Comparison of ENCODE assay signal across 20 mouse cellular contexts in the genomic region with DNA sequence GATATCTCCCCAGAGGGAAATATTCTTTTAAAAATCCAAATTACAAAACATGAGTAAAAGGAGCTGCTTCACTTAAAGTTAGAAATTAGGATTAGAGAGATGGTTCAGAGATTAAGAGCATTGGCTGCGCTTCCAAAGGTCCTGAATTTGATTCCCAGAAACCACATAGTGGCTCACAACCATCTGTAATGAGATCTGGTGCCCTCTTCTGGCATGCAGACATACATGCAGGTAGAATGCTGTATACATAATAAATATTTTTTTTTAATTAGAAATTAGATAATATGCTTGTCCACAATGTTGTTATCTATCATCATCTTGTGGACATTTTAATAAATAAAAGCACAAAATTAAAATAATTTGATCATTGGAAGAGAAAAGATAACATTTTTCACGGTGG. TPM values are rescaled to one million over a fixed set of nuclear protein-coding genes. Genes with fewer than 3 reads are reported as not detected.
DNase-seq lines count a peak whose midpoint lies in the region; ATAC-seq and TF ChIP-seq lines count a peak whose summit lies in the region.
"Had no signal": no experiment of that assay in that cellular context is flagged by ENCODE, and none has a peak within 500 bp of the region (broad histone marks: within the 10 kb centered on the region; RNA-seq: fewer than 3 reads in every experiment).

No protein-coding gene starts in this region.

- ATAC-seq in stomach, postnatal 0 days (ENCODE audit: low FRiP score, low TSS enrichment), result no peak
- ATAC-seq: forebrain, embryonic 13.5 days; inflammation-experienced regulatory T-cells, adult 6 months had no signal

- no peaks in the 10 kb centered on the region for H3K36me3 ChIP-seq in kidney, adult 2 months (ENCODE audit: control insufficient read depth, insufficient read depth, low read length)
- no peaks in the 10 kb centered on the region for H3K36me3 ChIP-seq in E14TG2a.4 (ENCODE audit: insufficient read depth, low read length)
- no peaks in the 10 kb centered on the region for H3K36me3 ChIP-seq in stomach, postnatal 0 days (ENCODE audit: control insufficient read depth, insufficient read depth, low read length)
- H3K36me3 ChIP-seq: G1E; heart, embryonic 13.5 days; kidney, embryonic 15.5 days; limb, embryonic 13.5 days; neural tube, embryonic 13.5 days had no signal

- no peak for TF ChIP-seq EP300 in stomach, postnatal 0 days (optimal IDR thresholded peaks at IDR 0.05)

- DNase-seq in kidney, adult 2 months, result no peak
- no peak for DNase-seq in kidney, postnatal 14 days
- peak; percentile 16 for DNase-seq in lung, postnatal 36 days
- no peak for DNase-seq in lung, postnatal 25 days (ENCODE audit: low spot score)
- no peak for DNase-seq in stomach, postnatal 0 days (ENCODE audit: low spot score)
- no peak for DNase-seq in ovary, adult 18-20 months (ENCODE audit: low spot score)
- DNase-seq: adrenal gland, adult 2 months; cerebellum, postnatal 14 days; lung, adult 18-20 months had no signal

- peak; percentile 20; the same call in 1 of the 2 replicates for TF ChIP-seq CTCF in kidney, adult 2 months (conservative IDR thresholded peaks at IDR 0.05; ENCODE audit: insufficient read depth, insufficient read length, low read depth, low read length)
- TF ChIP-seq CTCF in E14TG2a.4 (conservative IDR thresholded peaks at IDR 0.05; ENCODE audit: low read length), result peak; percentile 42
- TF ChIP-seq CTCF in stomach, postnatal 0 days (IDR thresholded peaks at IDR 0.05; ENCODE audit: low read depth), result peak; percentile 62

- WGBS in kidney, adult 2 months, result 88% methylated on average over 2 of the region's 2 CpGs
- 77% methylated on average over 2 of the region's 2 CpGs for WGBS in stomach, postnatal 0 days

- no peaks in the 10 kb centered on the region for H3K9me3 ChIP-seq in E14TG2a.4 (ENCODE audit: low read length)
- H3K9me3 ChIP-seq in stomach, postnatal 0 days (ENCODE audit: control insufficient read depth, low read length), result no peaks in the 10 kb centered on the region
- H3K9me3 ChIP-seq: forebrain, embryonic 13.5 days; G1E; heart, embryonic 13.5 days; kidney, embryonic 15.5 days; limb, embryonic 13.5 days; megakaryocyte, embryonic 14.5 days; neural tube, embryonic 13.5 days had no signal

- H3K27ac ChIP-seq in kidney, adult 2 months (ENCODE audit: insufficient read depth, low read depth, low read length), result no peak overlapping the region
- H3K27ac ChIP-seq in stomach, postnatal 0 days (replicated peaks), result no peak overlapping the region
- H3K27ac ChIP-seq: forebrain, embryonic 13.5 days; heart, embryonic 13.5 days; kidney, embryonic 15.5 days; limb, embryonic 13.5 days; neural tube, embryonic 13.5 days had no signal

- no peaks in the 10 kb centered on the region for H3K4me1 ChIP-seq in kidney, adult 2 months (ENCODE audit: control insufficient read depth, insufficient read depth, low read length)
- H3K4me1 ChIP-seq in E14TG2a.4 (replicated peaks; ENCODE audit: low read depth, low read length), result peaks cover 12% of the 10 kb centered on the region
- no peaks in the 10 kb centered on the region for H3K4me1 ChIP-seq in stomach, postnatal 0 days (replicated peaks; ENCODE audit: control insufficient read depth, insufficient read depth)
- H3K4me1 ChIP-seq: limb, embryonic 13.5 days; megakaryocyte, embryonic 14.5 days had no signal

- H3K27me3 ChIP-seq in kidney, adult 2 months (replicated peaks; ENCODE audit: control insufficient read depth, insufficient read depth, low read length), result no peaks in the 10 kb centered on the region; the same call in 1 of the 2 replicates
- H3K27me3 ChIP-seq in E14TG2a.4 (ENCODE audit: insufficient read depth, low read length), result no peaks in the 10 kb centered on the region
- no peaks in the 10 kb centered on the region for H3K27me3 ChIP-seq in stomach, postnatal 0 days (ENCODE audit: control insufficient read depth, insufficient read depth, low read length)
- H3K27me3 ChIP-seq: forebrain, embryonic 13.5 days; heart, embryonic 13.5 days; kidney, embryonic 15.5 days; neural tube, embryonic 13.5 days had no signal

- no peak overlapping the region for H3K4me3 ChIP-seq in kidney, adult 2 months (ENCODE audit: insufficient read depth, low read depth, low read length)
- H3K4me3 ChIP-seq in E14TG2a.4 (replicated peaks; ENCODE audit: low read length), result no peak overlapping the region
- H3K4me3 ChIP-seq in stomach, postnatal 0 days (ENCODE audit: low read depth, low read length), result no peak overlapping the region
- H3K4me3 ChIP-seq: forebrain, embryonic 13.5 days; heart, embryonic 13.5 days; kidney, embryonic 15.5 days; limb, embryonic 13.5 days; megakaryocyte, embryonic 14.5 days; neural tube, embryonic 13.5 days had no signal

- no peak for TF ChIP-seq POLR2A in kidney, adult 2 months (IDR thresholded peaks at IDR 0.05; ENCODE audit: low read depth, low read length)

- H3K4me2 ChIP-seq in stomach, postnatal 0 days (replicated peaks; ENCODE audit: low read depth), result no peak overlapping the region
- H3K4me2 ChIP-seq: forebrain, embryonic 13.5 days; heart, embryonic 13.5 days; limb, embryonic 13.5 days; neural tube, embryonic 13.5 days had no signal

- H3K9ac ChIP-seq in stomach, postnatal 0 days (ENCODE audit: low read length), result no peak overlapping the region
- H3K9ac ChIP-seq: forebrain, embryonic 13.5 days; heart, embryonic 13.5 days; kidney, embryonic 15.5 days; limb, embryonic 13.5 days; neural tube, embryonic 13.5 days had no signal

RNA-seq across cellular contexts. Expression of gene Oxa1l, which starts 32.1 kb away (rescaled TPM):
- 153 and 182 TPM in 2 replicates for polyA plus RNA-seq in kidney, adult 2 months (2012; rRNA removed)
- polyA plus RNA-seq in stomach, postnatal 0 days (2015; fragmentation: Nextera tagmentation; extraction: Ambion mirVana), result 30.5 and 31.7 TPM in 2 replicates

RNA-seq across cellular contexts. Expression of gene Olfr49, which starts 43.8 kb away (rescaled TPM):
- polyA plus RNA-seq in kidney, adult 2 months (2012; rRNA removed), result not detected in 2 replicates
- polyA plus RNA-seq in stomach, postnatal 0 days (2015; fragmentation: Nextera tagmentation; extraction: Ambion mirVana), result 0.02 and 0.16 TPM in 2 replicates
- polyA plus RNA-seq: adrenal gland, adult 2 months; forebrain, embryonic 13.5 days; G1E; gonadal fat pad, adult 2 months; heart, embryonic 13.5 days; limb, embryonic 13.5 days; neural tube, embryonic 13.5 days; testis, adult 2 months had no signal
